In the genomic region with DNA sequence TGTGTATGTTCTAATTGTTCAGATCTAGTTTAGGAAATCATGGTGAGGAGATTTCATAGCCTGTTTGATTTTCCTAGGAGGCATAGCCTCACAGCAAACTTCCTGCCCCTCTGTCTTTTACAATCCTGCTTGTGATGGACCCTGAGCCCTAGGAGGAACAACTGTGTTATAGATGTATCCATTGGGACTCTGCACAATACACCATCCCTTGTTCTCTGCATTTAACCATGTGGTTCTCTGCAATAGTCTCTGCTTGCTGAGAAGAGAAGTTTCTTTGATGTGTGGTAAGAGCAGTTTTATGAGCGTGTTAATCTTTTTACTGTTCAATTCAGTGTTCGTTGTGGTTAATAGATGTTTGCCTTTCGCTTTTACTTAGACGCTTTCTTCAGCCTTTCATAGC, we compare ENCODE assay signal across 26 mouse cellular contexts.
DNase-seq lines count a peak whose midpoint lies in the region; ATAC-seq and TF ChIP-seq lines count a peak whose summit lies in the region.
"Had no signal": no experiment of that assay in that cellular context is flagged by ENCODE, and none has a peak within 500 bp of the region (broad histone marks: within the 10 kb centered on the region; RNA-seq: fewer than 3 reads in every experiment).

No protein-coding gene starts in this region.

- no peaks in the 10 kb centered on the region for H3K27me3 ChIP-seq in midbrain, embryonic 15.5 days (replicated peaks)
- no peaks in the 10 kb centered on the region for H3K27me3 ChIP-seq in midbrain, embryonic 11.5 days (ENCODE audit: control insufficient read depth, insufficient read depth, low read length)
- H3K27me3 ChIP-seq in intestine, postnatal 0 days (replicated peaks; ENCODE audit: control insufficient read depth, insufficient read depth, low read length): no peaks in the 10 kb centered on the region
- H3K27me3 ChIP-seq in limb, embryonic 12.5 days: no peaks in the 10 kb centered on the region
- H3K27me3 ChIP-seq in cerebellum, adult 2 months (ENCODE audit: control insufficient read depth, insufficient read depth, low read length): no peaks in the 10 kb centered on the region
- H3K27me3 ChIP-seq: embryonic facial prominence, embryonic 13.5 days; forebrain, embryonic 12.5 days; forebrain, embryonic 15.5 days; heart, embryonic 13.5 days had no signal

- no peaks in the 10 kb centered on the region for H3K36me3 ChIP-seq in midbrain, embryonic 15.5 days (replicated peaks)
- H3K36me3 ChIP-seq in midbrain, embryonic 11.5 days (ENCODE audit: control insufficient read depth, insufficient read depth, low read length): no peaks in the 10 kb centered on the region
- H3K36me3 ChIP-seq in intestine, postnatal 0 days (ENCODE audit: control insufficient read depth, insufficient read depth): no peaks in the 10 kb centered on the region
- H3K36me3 ChIP-seq in limb, embryonic 12.5 days: no peaks in the 10 kb centered on the region
- H3K36me3 ChIP-seq: embryonic facial prominence, embryonic 10.5 days; embryonic facial prominence, embryonic 13.5 days; forebrain, embryonic 12.5 days; forebrain, embryonic 15.5 days; heart, embryonic 10.5 days; heart, embryonic 13.5 days had no signal

- no peaks in the 10 kb centered on the region for H3K4me1 ChIP-seq in midbrain, embryonic 15.5 days
- H3K4me1 ChIP-seq in midbrain, embryonic 11.5 days (ENCODE audit: control insufficient read depth, insufficient read depth, low read length): no peaks in the 10 kb centered on the region
- H3K4me1 ChIP-seq in intestine, postnatal 0 days (replicated peaks; ENCODE audit: control insufficient read depth, insufficient read depth, low read length): 0 out of 2 replicates have a peak, but pooled peaks cover 3% of the 10 kb centered on the region
- H3K4me1 ChIP-seq in limb, embryonic 12.5 days (replicated peaks): peaks cover 5% of the 10 kb centered on the region; the same call in 1 of the 2 replicates
- no peaks in the 10 kb centered on the region for H3K4me1 ChIP-seq in lung, adult 2 months (ENCODE audit: control insufficient read depth, insufficient read depth, low read length)
- no peaks in the 10 kb centered on the region for H3K4me1 ChIP-seq in cerebellum, adult 2 months (ENCODE audit: control insufficient read depth, insufficient read depth, low read length)
- H3K4me1 ChIP-seq: embryonic facial prominence, embryonic 10.5 days; embryonic facial prominence, embryonic 13.5 days; forebrain, embryonic 12.5 days; forebrain, embryonic 15.5 days; heart, embryonic 10.5 days; heart, embryonic 13.5 days had no signal

- no peak for TF ChIP-seq CTCF in intestine, postnatal 0 days (IDR thresholded peaks at IDR 0.05; ENCODE audit: low read depth)
- no peak for TF ChIP-seq CTCF in lung, adult 2 months (IDR thresholded peaks at IDR 0.05; ENCODE audit: insufficient read depth, low read length)
- no peak for TF ChIP-seq CTCF in cerebellum, adult 2 months (IDR thresholded peaks at IDR 0.05; ENCODE audit: borderline replicate concordance, insufficient read depth, low read depth, low read length)

- TF ChIP-seq POLR2A in lung, adult 2 months (IDR thresholded peaks at IDR 0.05; ENCODE audit: borderline replicate concordance, extremely low read depth, low read depth, low read length): no peak
- no peak for TF ChIP-seq POLR2A in cerebellum, adult 2 months (IDR thresholded peaks at IDR 0.05; ENCODE audit: borderline replicate concordance, insufficient read depth, low read length)

- H3K9ac ChIP-seq in midbrain, embryonic 15.5 days: no peak overlapping the region
- no peak overlapping the region for H3K9ac ChIP-seq in midbrain, embryonic 11.5 days (ENCODE audit: low read length)
- no peak overlapping the region for H3K9ac ChIP-seq in intestine, postnatal 0 days (ENCODE audit: low read depth, low read length)
- no peak overlapping the region for H3K9ac ChIP-seq in limb, embryonic 12.5 days (replicated peaks)
- H3K9ac ChIP-seq: embryonic facial prominence, embryonic 13.5 days; forebrain, embryonic 12.5 days; forebrain, embryonic 15.5 days; heart, embryonic 13.5 days; hindbrain, embryonic 14.5 days had no signal

- no peak overlapping the region for H3K27ac ChIP-seq in midbrain, embryonic 15.5 days
- no peak overlapping the region for H3K27ac ChIP-seq in midbrain, embryonic 11.5 days (ENCODE audit: low read depth, low read length)
- no peak overlapping the region for H3K27ac ChIP-seq in intestine, postnatal 0 days (ENCODE audit: low read depth, low read length)
- H3K27ac ChIP-seq in limb, embryonic 12.5 days: peak overlapping the region; percentile 42; the same call in 1 of the 2 replicates
- no peak overlapping the region for H3K27ac ChIP-seq in cerebellum, adult 2 months (ENCODE audit: insufficient read depth, low read length)
- H3K27ac ChIP-seq: embryonic facial prominence, embryonic 10.5 days; embryonic facial prominence, embryonic 13.5 days; forebrain, embryonic 12.5 days; forebrain, embryonic 15.5 days; heart, adult 2 months; heart, embryonic 10.5 days; heart, embryonic 13.5 days; hindbrain, embryonic 14.5 days; hindbrain, postnatal 0 days had no signal

- WGBS in midbrain, embryonic 15.5 days: 58% methylated on average over 4 of the region's 4 CpGs
- WGBS in midbrain, embryonic 11.5 days: 73% methylated on average over 4 of the region's 4 CpGs
- 40% methylated on average over 4 of the region's 4 CpGs for WGBS in intestine, postnatal 0 days
- WGBS in limb, embryonic 12.5 days: 29% methylated on average over 4 of the region's 4 CpGs
- WGBS in lung, adult 2 months: 82% methylated on average over 4 of the region's 4 CpGs
- whole genome bisulfite sequencing in cerebellum, adult 2 months: 92% methylated on average over 4 of the region's 4 CpGs

- no peak for DNase-seq in midbrain, embryonic 11.5 days (ENCODE audit: low spot score, missing footprints)
- DNase-seq in lung, adult 2 months: no peak
- DNase-seq in spleen, postnatal 4 days (ENCODE audit: low spot score in 2 of 2): no peak
- no peak for DNase-seq in cerebellum, adult 2 months
- no peak for DNase-seq in thymus, postnatal 25 days
- DNase-seq: adrenal gland, adult 8-10 months; adrenal gland, postnatal 25 days; cerebellum, adult 11-12 months; cerebellum, adult 9-11 months; cerebellum, postnatal 25 days; gastrocnemius, postnatal 10 days; gastrocnemius, postnatal 36 days; heart, adult 2 months had no signal

- H3K4me3 ChIP-seq in midbrain, embryonic 15.5 days: no peak overlapping the region
- H3K4me3 ChIP-seq in midbrain, embryonic 11.5 days (ENCODE audit: low read depth, low read length): no peak overlapping the region
- no peak overlapping the region for H3K4me3 ChIP-seq in intestine, postnatal 0 days (ENCODE audit: low read depth, low read length)
- H3K4me3 ChIP-seq in limb, embryonic 12.5 days (replicated peaks): no peak overlapping the region
- H3K4me3 ChIP-seq in lung, adult 2 months (replicated peaks; ENCODE audit: extremely low read depth, low read depth, low read length): no peak overlapping the region
- H3K4me3 ChIP-seq in cerebellum, adult 2 months (replicated peaks; ENCODE audit: insufficient read depth, low read depth, low read length): no peak overlapping the region
- H3K4me3 ChIP-seq: embryonic facial prominence, embryonic 10.5 days; embryonic facial prominence, embryonic 13.5 days; erythroblast, embryonic 14.5 days; forebrain, embryonic 12.5 days; forebrain, embryonic 15.5 days; heart, adult 2 months; heart, embryonic 10.5 days; heart, embryonic 13.5 days had no signal

- no peaks in the 10 kb centered on the region for H3K9me3 ChIP-seq in midbrain, embryonic 15.5 days
- H3K9me3 ChIP-seq in midbrain, embryonic 11.5 days (ENCODE audit: control insufficient read depth, low read length): no peaks in the 10 kb centered on the region
- H3K9me3 ChIP-seq in intestine, postnatal 0 days (ENCODE audit: control insufficient read depth): no peaks in the 10 kb centered on the region
- H3K9me3 ChIP-seq in limb, embryonic 12.5 days: no peaks in the 10 kb centered on the region
- H3K9me3 ChIP-seq: embryonic facial prominence, embryonic 10.5 days; embryonic facial prominence, embryonic 13.5 days; forebrain, embryonic 12.5 days; forebrain, embryonic 15.5 days; heart, embryonic 10.5 days; heart, embryonic 13.5 days had no signal

- 0 out of 2 replicates have a peak, but pooled peaks have one; percentile 30 for ATAC-seq in midbrain, embryonic 15.5 days (replicated peaks)
- no peak for ATAC-seq in midbrain, embryonic 11.5 days (ENCODE audit: low FRiP score)
- peak; percentile 85 for ATAC-seq in intestine, postnatal 0 days
- ATAC-seq in limb, embryonic 12.5 days (ENCODE audit: insufficient number of reproducible peaks, insufficient read depth, low FRiP score, low TSS enrichment, low read depth): peak; percentile 61; the same call in 1 of the 2 replicates
- ATAC-seq: activated CD4-positive, CD25-positive, alpha-beta regulatory T cell, adult 4 months; forebrain, embryonic 15.5 days; hindbrain, postnatal 0 days had no signal

- no peak overlapping the region for H3K4me2 ChIP-seq in midbrain, embryonic 15.5 days
- no peak overlapping the region for H3K4me2 ChIP-seq in midbrain, embryonic 11.5 days
- H3K4me2 ChIP-seq in intestine, postnatal 0 days (replicated peaks; ENCODE audit: low read depth): no peak overlapping the region
- H3K4me2 ChIP-seq in limb, embryonic 12.5 days: peak overlapping the region; percentile 10; the same call in 1 of the 2 replicates
- H3K4me2 ChIP-seq: embryonic facial prominence, embryonic 13.5 days; forebrain, embryonic 12.5 days; forebrain, embryonic 15.5 days; heart, embryonic 13.5 days; hindbrain, embryonic 14.5 days had no signal
